Mouse (Mus musculus): ENCODE results near the gene Spaca3. TPM values are rescaled to one million over a fixed set of nuclear protein-coding genes. Genes with fewer than 3 reads are reported as not detected.
A peak's percentile ranks its signal among the peaks of the same experiment; 100 is the strongest.

Spaca3 gene
- not detected in 2 replicates for total RNA-seq (2017)

GRCm38 (mm10) chr11:80858065-80858464 lies at the start of gene Spaca3:
Gene Spaca3, plus strand, starts transcription at chr11:80858365.
- no peak for ATAC-seq (replicated peaks in 1 of 2; ENCODE audit: insufficient read depth in 1 of 2, low FRiP score in 2 of 2, low TSS enrichment in 1 of 2, low read depth in 1 of 2, poor library complexity in 2 of 2, severe bottlenecking in 2 of 2)

- ATAC-seq (replicated peaks in 1 of 2; ENCODE audit: insufficient read depth in 1 of 2, low FRiP score in 2 of 2, low TSS enrichment in 1 of 2, low read depth in 1 of 2, poor library complexity in 2 of 2, severe bottlenecking in 2 of 2), result no peak
Observed at GRCm38 (mm10) chr11:80808551-80809070, 49.6 kb upstream of the Spaca3 start.

GRCm38 (mm10) chr11:80809666-80809992 lies 48.5 kb upstream of the Spaca3 start:
- ATAC-seq (replicated peaks in 1 of 2; ENCODE audit: insufficient read depth in 1 of 2, low FRiP score in 2 of 2, low TSS enrichment in 1 of 2, low read depth in 1 of 2, poor library complexity in 2 of 2, severe bottlenecking in 2 of 2), result no peak

DNA sequence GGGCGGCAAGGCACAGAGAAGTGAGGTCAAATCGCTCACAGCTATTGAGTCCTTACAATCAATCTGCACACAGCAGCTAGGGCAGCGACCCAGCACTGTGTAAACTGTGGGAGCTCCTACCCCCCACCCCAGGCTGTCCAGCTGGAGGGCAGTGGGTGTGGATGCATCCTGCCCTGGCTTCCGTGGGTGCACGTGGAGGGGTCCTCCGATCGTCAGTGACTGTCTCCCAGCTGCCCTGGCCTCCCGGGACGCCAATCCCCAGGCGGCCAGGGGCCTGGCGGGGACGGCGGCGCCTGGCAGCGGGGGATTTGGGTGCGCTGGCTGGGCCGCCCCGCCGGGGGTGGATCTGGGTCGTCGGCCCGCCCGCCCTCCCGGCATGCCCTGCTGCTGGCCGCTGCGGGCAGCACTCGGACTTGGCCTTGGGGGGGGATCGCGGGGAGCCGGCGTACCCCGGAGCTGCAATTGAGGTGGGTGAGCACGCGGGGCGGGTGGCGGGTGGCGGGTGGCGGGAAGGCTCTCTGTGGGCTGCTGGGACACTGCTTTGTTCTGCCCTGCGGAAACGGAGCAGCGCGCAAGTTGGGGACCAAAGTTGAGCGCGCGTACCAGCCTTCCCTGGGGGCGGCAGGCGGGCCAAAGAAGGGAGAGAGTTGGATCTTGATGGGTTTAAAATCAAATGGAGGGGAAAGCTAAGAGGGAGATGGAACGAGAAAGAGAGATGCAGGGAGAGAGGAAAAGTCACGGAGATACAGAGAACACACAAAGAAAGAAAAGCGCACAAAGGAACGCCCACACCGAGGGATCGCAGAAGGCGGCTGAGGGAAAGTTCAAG lies 48.0 kb upstream of the Spaca3 start, which contains the start of gene Tmem98:
TSS of gene Tmem98 (plus strand) at position 183 of the 829 bp plus-strand sequence.
- 0 out of 4 replicates have a peak, but pooled peaks of 1 of the 2 experiments have one; percentile 18 for ATAC-seq (replicated peaks in 1 of 2; ENCODE audit: insufficient read depth in 1 of 2, low FRiP score in 2 of 2, low TSS enrichment in 1 of 2, low read depth in 1 of 2, poor library complexity in 2 of 2, severe bottlenecking in 2 of 2)

- ATAC-seq (replicated peaks in 1 of 2; ENCODE audit: insufficient read depth in 1 of 2, low FRiP score in 2 of 2, low TSS enrichment in 1 of 2, low read depth in 1 of 2, poor library complexity in 2 of 2, severe bottlenecking in 2 of 2), result no peak
Observed at GRCm38 (mm10) chr11:80811156-80811555, 47.0 kb upstream of the Spaca3 start.

DNA sequence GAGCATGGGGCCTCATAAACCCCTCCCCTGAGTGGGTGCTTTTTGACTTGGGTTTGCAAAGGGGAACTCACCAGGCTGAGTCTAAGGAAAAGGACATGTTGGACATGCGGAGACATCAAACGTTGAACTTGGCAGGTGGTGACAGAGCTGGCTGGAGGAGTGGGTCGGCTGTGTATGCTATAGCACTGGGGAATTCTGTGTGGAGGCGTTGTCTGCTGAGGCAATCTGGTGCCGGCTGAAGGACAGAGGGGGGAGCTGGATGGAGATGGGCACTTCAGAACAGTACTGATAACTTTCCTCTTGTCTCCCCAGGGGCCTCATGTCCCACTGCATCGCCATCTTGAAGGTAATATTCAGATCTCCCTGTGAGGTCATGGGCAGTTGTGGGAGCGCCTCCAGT lies 42.8 kb upstream of the Spaca3 start:
- ATAC-seq (replicated peaks in 1 of 2; ENCODE audit: insufficient read depth in 1 of 2, low FRiP score in 2 of 2, low TSS enrichment in 1 of 2, low read depth in 1 of 2, poor library complexity in 2 of 2, severe bottlenecking in 2 of 2), result no peak

GRCm38 (mm10) chr11:80818060-80818697 lies 40.0 kb upstream of the Spaca3 start:
- ATAC-seq (replicated peaks in 1 of 2; ENCODE audit: insufficient read depth in 1 of 2, low FRiP score in 2 of 2, low TSS enrichment in 1 of 2, low read depth in 1 of 2, poor library complexity in 2 of 2, severe bottlenecking in 2 of 2), result peak in 1 of 2 experiments; percentile 75; a peak in 3 of 4 replicates

- no peak for ATAC-seq (replicated peaks in 1 of 2; ENCODE audit: insufficient read depth in 1 of 2, low FRiP score in 2 of 2, low TSS enrichment in 1 of 2, low read depth in 1 of 2, poor library complexity in 2 of 2, severe bottlenecking in 2 of 2)
Observed at GRCm38 (mm10) chr11:80820085-80820484, 38.1 kb upstream of the Spaca3 start.

DNA sequence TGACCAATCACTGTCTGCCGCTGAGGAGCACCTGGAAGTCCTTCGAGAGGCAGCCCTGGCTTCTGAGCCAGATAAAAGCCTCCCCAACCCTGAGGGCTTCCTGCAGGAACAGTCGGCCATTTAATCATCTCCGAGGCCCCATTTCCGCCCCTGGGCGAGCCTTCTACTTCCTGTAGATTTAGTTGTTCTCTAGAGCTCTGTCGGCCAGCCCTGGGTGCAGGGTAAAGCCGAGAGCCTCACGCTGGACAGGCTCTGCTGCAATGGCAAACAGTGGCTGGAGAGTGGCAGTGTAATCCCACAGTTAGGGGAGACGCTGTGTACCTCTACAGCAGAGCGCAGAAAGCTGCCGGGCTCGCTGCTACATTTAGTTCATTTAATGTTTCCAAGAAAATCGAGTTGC lies 36.9 kb upstream of the Spaca3 start:
- ATAC-seq (replicated peaks in 1 of 2; ENCODE audit: insufficient read depth in 1 of 2, low FRiP score in 2 of 2, low TSS enrichment in 1 of 2, low read depth in 1 of 2, poor library complexity in 2 of 2, severe bottlenecking in 2 of 2), result peak in 1 of 2 experiments; percentile 37; a peak in 1 of 4 replicates

DNA sequence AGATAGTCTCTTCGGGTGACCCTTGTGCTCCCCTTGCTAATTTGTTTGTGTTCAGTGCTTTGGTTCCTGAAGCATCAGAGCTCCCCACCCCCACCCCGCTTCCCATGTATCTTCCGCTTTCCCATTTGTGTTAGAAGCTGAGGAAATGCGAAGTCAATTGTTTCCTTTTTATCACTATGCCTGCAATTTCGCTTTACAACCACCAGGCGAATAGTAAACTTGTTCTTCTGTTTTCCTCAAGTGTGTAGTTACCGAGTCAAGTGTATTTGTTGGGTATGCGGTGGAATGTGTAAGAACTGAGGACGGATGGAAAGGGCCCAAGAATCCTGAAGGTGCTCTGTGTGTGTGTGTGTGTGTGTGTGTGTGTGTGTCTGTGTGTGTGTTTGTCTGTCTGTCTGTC lies 36.4 kb upstream of the Spaca3 start:
- no peak for ATAC-seq (replicated peaks in 1 of 2; ENCODE audit: insufficient read depth in 1 of 2, low FRiP score in 2 of 2, low TSS enrichment in 1 of 2, low read depth in 1 of 2, poor library complexity in 2 of 2, severe bottlenecking in 2 of 2)

DNA sequence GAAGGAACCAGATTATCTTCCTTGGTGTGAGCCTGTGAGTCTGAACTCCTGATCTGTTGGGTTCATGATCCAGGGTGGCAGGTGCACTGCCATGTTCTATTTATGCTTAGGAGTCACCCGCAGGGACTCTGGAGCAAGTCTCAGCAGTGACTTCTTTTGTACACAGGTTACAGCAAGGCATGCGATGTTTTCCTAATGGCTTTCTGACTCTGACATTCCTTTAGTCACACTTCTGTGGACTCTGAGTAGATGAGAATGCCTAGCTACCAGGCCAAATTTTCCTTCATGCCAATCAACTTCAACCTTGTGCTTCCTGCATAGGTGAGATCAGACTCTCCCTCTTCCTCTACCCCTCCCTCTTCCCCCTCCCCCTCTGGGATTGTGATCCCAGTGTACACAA lies 22.8 kb upstream of the Spaca3 start:
- ATAC-seq (replicated peaks in 1 of 2; ENCODE audit: insufficient read depth in 1 of 2, low FRiP score in 2 of 2, low TSS enrichment in 1 of 2, low read depth in 1 of 2, poor library complexity in 2 of 2, severe bottlenecking in 2 of 2), result no peak

- no peak for ATAC-seq (replicated peaks in 1 of 2; ENCODE audit: insufficient read depth in 1 of 2, low FRiP score in 2 of 2, low TSS enrichment in 1 of 2, low read depth in 1 of 2, poor library complexity in 2 of 2, severe bottlenecking in 2 of 2)
Observed at GRCm38 (mm10) chr11:80835841-80836240, 22.3 kb upstream of the Spaca3 start.

DNA sequence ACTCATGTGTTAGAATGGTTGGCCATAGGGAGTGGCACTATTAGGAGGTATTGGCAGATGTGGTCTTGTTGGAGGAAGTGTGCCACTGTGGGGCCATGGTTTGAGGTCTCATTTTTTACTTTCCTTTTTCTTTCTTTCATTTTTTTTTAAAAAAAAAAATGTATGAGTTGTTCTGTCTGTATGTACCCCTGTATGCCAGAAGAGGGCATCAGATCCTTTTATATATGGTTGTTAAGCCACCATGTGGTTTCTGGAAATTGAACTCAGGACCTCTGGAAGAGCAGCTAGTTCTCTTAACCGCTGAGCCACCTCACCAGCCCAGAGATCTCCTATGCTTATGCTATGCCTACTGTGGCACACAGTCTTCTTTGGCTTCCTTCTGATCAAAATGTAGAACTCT lies 19.4 kb upstream of the Spaca3 start:
- ATAC-seq (replicated peaks in 1 of 2; ENCODE audit: insufficient read depth in 1 of 2, low FRiP score in 2 of 2, low TSS enrichment in 1 of 2, low read depth in 1 of 2, poor library complexity in 2 of 2, severe bottlenecking in 2 of 2), result no peak

DNA sequence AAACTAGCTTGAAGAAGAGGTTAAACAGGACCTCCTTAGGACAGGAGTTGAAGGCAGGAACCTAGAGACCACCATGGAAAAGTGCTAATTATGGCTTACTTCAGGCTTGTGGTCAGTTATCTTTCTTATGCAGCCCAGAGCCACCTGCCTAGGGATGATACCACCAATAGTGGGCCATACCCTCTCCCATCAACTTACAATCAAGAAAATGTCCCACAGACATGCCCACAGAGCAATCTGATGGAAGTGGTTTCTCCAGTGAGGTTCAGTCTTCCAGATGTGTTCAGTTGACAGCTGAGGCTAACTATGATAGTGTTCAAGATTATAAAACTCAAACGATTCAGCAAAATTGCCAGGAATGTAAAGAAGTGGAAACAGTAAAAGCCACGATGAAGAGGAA lies 14.7 kb upstream of the Spaca3 start:
- no peak for ATAC-seq (replicated peaks in 1 of 2; ENCODE audit: insufficient read depth in 1 of 2, low FRiP score in 2 of 2, low TSS enrichment in 1 of 2, low read depth in 1 of 2, poor library complexity in 2 of 2, severe bottlenecking in 2 of 2)

- ATAC-seq (replicated peaks in 1 of 2; ENCODE audit: insufficient read depth in 1 of 2, low FRiP score in 2 of 2, low TSS enrichment in 1 of 2, low read depth in 1 of 2, poor library complexity in 2 of 2, severe bottlenecking in 2 of 2), result no peak
Observed at GRCm38 (mm10) chr11:80845486-80845885, 12.7 kb upstream of the Spaca3 start.

DNA sequence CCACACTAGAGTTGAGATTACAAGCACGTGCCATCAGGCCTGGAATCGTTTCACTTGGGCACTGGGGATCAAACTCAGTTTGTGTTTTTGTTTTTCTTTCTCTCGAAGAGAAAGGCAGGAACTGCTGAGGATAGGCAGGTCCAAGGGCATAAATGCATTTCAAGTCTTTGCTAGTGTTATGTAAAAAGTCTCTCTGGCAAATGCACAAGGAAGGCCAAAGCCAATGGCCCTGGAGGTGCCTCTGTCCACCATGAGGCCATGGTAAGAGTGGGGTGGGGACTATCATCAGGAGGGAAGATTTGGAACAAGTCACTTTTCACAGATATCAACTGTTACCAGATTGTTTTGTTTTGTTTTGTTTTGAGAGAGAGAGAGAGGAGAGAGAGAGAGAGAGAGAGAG lies 12.1 kb upstream of the Spaca3 start:
- ATAC-seq (replicated peaks in 1 of 2; ENCODE audit: insufficient read depth in 1 of 2, low FRiP score in 2 of 2, low TSS enrichment in 1 of 2, low read depth in 1 of 2, poor library complexity in 2 of 2, severe bottlenecking in 2 of 2), result no peak

DNA sequence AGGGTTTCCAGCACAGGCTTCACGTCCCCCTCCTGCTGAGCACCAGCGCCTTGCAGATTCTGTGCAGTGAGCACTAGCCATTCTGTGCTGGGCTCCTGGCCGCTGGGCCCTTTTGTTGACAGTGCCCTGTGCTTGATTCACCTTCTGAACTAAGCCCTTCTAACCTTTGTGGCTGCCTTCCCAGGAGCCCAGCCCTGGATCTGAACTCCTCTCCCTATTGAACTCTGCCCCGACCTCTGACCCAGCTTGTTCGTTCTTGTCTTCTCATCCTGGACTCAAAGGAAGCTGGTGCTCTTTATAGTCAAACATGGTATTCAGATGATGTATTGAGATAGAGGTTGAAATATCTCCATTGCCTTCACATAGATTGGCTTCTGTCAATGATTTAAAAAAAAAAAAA lies 10.0 kb upstream of the Spaca3 start:
- ATAC-seq (replicated peaks in 1 of 2; ENCODE audit: insufficient read depth in 1 of 2, low FRiP score in 2 of 2, low TSS enrichment in 1 of 2, low read depth in 1 of 2, poor library complexity in 2 of 2, severe bottlenecking in 2 of 2), result no peak

DNA sequence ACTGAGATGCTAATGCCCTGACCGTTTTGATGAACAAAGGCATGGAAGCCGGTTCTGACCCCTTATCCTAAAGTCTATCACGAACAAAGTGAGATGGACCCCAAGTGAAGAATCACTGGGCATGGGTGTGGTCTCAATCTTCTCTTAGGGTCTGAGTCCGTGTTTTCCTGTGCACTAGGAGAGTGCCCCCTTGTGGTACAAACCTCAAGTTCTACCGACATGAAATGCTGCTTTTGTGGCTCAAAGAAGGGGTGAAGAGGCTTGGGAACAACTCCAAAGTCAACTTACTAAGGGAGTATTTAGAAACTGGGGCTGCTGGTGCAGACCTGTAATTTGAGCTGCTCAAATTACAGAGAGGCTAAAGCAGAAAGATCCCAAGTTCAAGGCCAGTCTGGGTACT lies 6.3 kb upstream of the Spaca3 start:
- no peak for ATAC-seq (replicated peaks in 1 of 2; ENCODE audit: insufficient read depth in 1 of 2, low FRiP score in 2 of 2, low TSS enrichment in 1 of 2, low read depth in 1 of 2, poor library complexity in 2 of 2, severe bottlenecking in 2 of 2)

Measured in hematopoietic stem cell, adult 5-6 weeks (primary cell).